Mouse (Mus musculus) left cerebral cortex, adult 11 months (tissue): ENCODE data around the gene Nedd9.

Experiments
- DNase-seq: peaks from one replicate; pipeline ENCODE4 v3.0.0; 2022; ENCODE audit warnings: low spot score

Nedd9 gene

GRCm38 (mm10) chr13:41409291-41409690 is 77.9 kb downstream of the Nedd9 start:
- no peak for DNase-seq

GRCm38 (mm10) chr13:41408374-41408952 is 78.7 kb downstream of the Nedd9 start:
- no peak for DNase-seq

GRCm38 (mm10) chr13:41405009-41405408 is 82.2 kb downstream of the Nedd9 start:
- DNase-seq: no peak

- no peak for DNase-seq
Measured at GRCm38 (mm10) chr13:41403838-41404237, 83.3 kb downstream of the Nedd9 start.

GRCm38 (mm10) chr13:41402441-41403003 is 84.6 kb downstream of the Nedd9 start:
- DNase-seq: no peak

GRCm38 (mm10) chr13:41401775-41402174 is 85.4 kb downstream of the Nedd9 start:
- no peak for DNase-seq

- no peak for DNase-seq
Measured at GRCm38 (mm10) chr13:41400289-41400688, 86.9 kb downstream of the Nedd9 start.

- DNase-seq: no peak
Measured at GRCm38 (mm10) chr13:41392191-41392590, 95.0 kb downstream of the Nedd9 start.

GRCm38 (mm10) chr13:41390698-41391097 is 96.5 kb downstream of the Nedd9 start:
- DNase-seq: no peak

GRCm38 (mm10) chr13:41386581-41386980 is 100.6 kb downstream of the Nedd9 start:
- DNase-seq: no peak

GRCm38 (mm10) chr13:41384896-41385295 is 102.3 kb downstream of the Nedd9 start:
- DNase-seq: no peak

GRCm38 (mm10) chr13:41382635-41383034 is 104.5 kb downstream of the Nedd9 start:
- DNase-seq: no peak

- DNase-seq: no peak
Measured at GRCm38 (mm10) chr13:41381806-41382546, 105.2 kb downstream of the Nedd9 start.

GRCm38 (mm10) chr13:41381041-41381805 is 105.9 kb downstream of the Nedd9 start:
- no peak for DNase-seq

GRCm38 (mm10) chr13:41379951-41380465 is 107.2 kb downstream of the Nedd9 start:
- DNase-seq: no peak

GRCm38 (mm10) chr13:41378462-41378861 is 108.7 kb downstream of the Nedd9 start:
- no peak for DNase-seq

- DNase-seq: no peak
Measured at GRCm38 (mm10) chr13:41377856-41378255, 109.3 kb downstream of the Nedd9 start.

- no peak for DNase-seq
Measured at GRCm38 (mm10) chr13:41377011-41377431, 110.1 kb downstream of the Nedd9 start.

GRCm38 (mm10) chr13:41376111-41376510 is 111.1 kb downstream of the Nedd9 start:
- no peak for DNase-seq

GRCm38 (mm10) chr13:41375696-41376095 is 111.5 kb downstream of the Nedd9 start:
- no peak for DNase-seq

GRCm38 (mm10) chr13:41374886-41375285 is 112.3 kb downstream of the Nedd9 start:
- DNase-seq: no peak
